Mouse (Mus musculus) adrenal gland, adult 10 weeks (tissue): ENCODE measurements around the gene Gm49358. TPM values are rescaled to one million over a fixed set of nuclear protein-coding genes. Genes with fewer than 3 reads are reported as not detected.

Source experiments
- polyA plus RNA-seq: library from polyadenylated mRNA; stranded (reverse); fragments of 350-450 nt; fragmentation: Illumina TruSeq; extraction: RNeasy Lipid Tissue Mini Kit (QIAGEN cat#74804); gene quantifications from one replicate; pipeline ENCODE4 v1.2.3, GENCODE M21; 2014; ENCODE audit warnings: low read depth, low replicate concordance

Gene Gm49358
- polyA plus RNA-seq = 24.5 TPM

DNA sequence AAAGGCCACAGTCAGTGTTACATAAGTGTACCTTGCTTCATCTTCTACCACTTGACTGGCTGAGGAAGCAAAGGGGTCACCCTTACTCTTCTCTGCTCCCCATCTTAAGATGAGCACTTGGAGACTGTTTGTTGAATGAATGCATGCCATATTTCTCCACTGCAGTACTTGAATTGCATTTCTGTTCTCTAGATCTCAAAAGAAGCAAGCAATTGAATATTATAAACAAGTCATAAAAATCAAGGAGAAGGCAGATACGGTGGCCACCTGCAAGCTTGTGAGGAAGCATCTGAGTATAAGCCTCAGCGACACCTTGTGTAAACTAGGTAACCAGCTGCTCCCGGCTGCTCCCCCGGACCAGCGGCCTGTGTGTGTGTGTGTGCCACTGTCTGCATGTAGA lies at the start of gene Gm49358:
Gm49358 (plus strand) TSS at position 301 of the 400 bp plus-strand sequence.

DNA sequence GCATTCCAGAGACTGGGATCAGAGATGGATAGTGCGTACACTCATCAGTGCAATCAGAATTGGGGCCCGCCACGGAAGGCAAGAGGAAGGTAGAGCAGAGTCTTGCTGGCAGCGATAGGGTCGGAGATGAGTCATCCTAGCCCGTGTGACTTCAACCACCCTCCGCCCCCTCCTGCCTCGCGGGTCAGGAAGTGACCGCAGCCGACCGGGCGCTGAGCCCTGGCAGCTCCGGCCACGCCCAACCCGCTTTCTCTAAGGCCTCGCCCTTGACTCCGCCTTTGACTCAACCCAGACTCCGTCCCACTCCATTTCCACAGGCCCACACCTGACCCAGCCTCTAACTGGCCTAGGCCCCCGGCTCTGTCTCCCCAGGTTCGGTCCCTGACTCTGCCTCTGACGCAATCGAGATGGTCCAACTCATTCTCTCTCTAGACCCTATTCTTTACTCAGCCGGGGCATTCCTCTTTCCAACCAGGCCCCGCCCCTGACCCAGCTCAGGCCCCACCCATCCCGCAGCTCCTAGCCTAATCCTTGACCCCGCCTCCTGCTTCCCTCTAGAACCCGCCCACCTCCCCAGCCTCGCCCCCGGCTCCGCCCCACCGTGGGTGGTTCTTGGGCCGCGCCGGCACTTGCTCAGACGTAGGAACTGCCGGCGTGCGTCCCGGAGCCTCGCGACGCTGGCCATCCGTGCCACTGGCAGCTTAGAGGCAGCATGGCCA lies 14.8 kb downstream of the Gm49358 start, which contains the start of gene Nt5dc3:
Nt5dc3 (plus strand) TSS at position 608 of the 719 bp plus-strand sequence.

Other genes starting within 250 kb of the Gm49358 start
- gene Hsp90b1, start 58.5 kb upstream of the Gm49358 start, polyA plus RNA-seq = 2,250 TPM
- gene Ttc41, start 58.2 kb upstream of the Gm49358 start, polyA plus RNA-seq = 5.5 TPM
- 28.8 TPM for gene Nt5dc3, start 15.0 kb downstream of the Gm49358 start, polyA plus RNA-seq
- gene Stab2, start 244.1 kb downstream of the Gm49358 start, polyA plus RNA-seq = not detected